Mouse (Mus musculus) liver, embryonic 16.5 days (tissue): ENCODE data around the gene 4930404N11Rik. TPM values are rescaled to one million over a fixed set of nuclear protein-coding genes. Genes with fewer than 3 reads are reported as not detected.

Source experiments
- ATAC-seq: fragments of 200-750 bp; cut with Nextera tagmentation; 2 replicates; pipeline ENCODE4 v1.8.0; 2017; ENCODE audit warnings: low read depth, mild to moderate bottlenecking, moderate number of reproducible peaks, moderate library complexity
- H3K27ac ChIP-seq: fragments of 300-500 bp; sonication (generic); 2 replicates; pipeline ENCODE4 v1.5.1; 2014; ENCODE audit warnings: mild to moderate bottlenecking, low read length
- H3K27me3 ChIP-seq: fragments of 300-500 bp; sonication (generic); 2 replicates; pipeline ENCODE4 v1.6.1; 2014; ENCODE audit warnings: low read depth, low read length, mixed read lengths; ENCODE audit not compliant: control insufficient read depth, insufficient read depth
- H3K36me3 ChIP-seq: fragments of 300-500 bp; sonication (generic); 2 replicates; pipeline ENCODE4 v1.6.1; 2014; ENCODE audit warnings: mild to moderate bottlenecking; ENCODE audit not compliant: control insufficient read depth, insufficient read depth
- H3K4me1 ChIP-seq: fragments of 300-500 bp; sonication (generic); 2 replicates; pipeline ENCODE4 v1.6.1; 2014; ENCODE audit warnings: low read depth, low read length, mixed read lengths; ENCODE audit not compliant: control insufficient read depth
- H3K4me2 ChIP-seq: fragments of 300-500 bp; sonication (generic); 2 replicates; pipeline ENCODE4 v1.6.1; 2014; ENCODE audit warnings: low read depth, low read length, mixed read lengths
- H3K4me3 ChIP-seq: fragments of 300-500 bp; sonication (generic); 2 replicates; pipeline ENCODE4 v1.5.1; 2014; ENCODE audit warnings: low read depth, mild to moderate bottlenecking, low read length
- H3K9ac ChIP-seq: fragments of 300-500 bp; sonication (generic); 2 replicates; pipeline ENCODE4 v1.6.1; 2014; ENCODE audit warnings: low read depth, low read length
- H3K9me3 ChIP-seq: fragments of 300-500 bp; sonication (generic); replicated peaks from 2 replicates; pipeline ENCODE4 v1.6.1; 2016; ENCODE audit warnings: low read length; ENCODE audit not compliant: control insufficient read depth
- WGBS: fragments of 180-500 bp; shearing (Covaris S2); extraction: QIAGEN DNeasy Blood & Tissue Kit; methylation state at CpG from one replicate; pipeline ENCODE4 v1.1.7; 2014; ENCODE audit not compliant: insufficient replicate concordance; 5-methylcytosine and 5-hydroxymethylcytosine counted together
- polyA plus RNA-seq: library from polyadenylated mRNA; unstranded; fragments of >200 nt; fragmentation: Nextera tagmentation; extraction: Ambion mirVana; gene quantifications from 2 replicates; pipeline ENCODE4 v1.2.1, GENCODE M21; 2015

The 4930404N11Rik gene
- polyA plus RNA-seq, 1 experiment from 2014 or later: 2.5 TPM

DNA sequence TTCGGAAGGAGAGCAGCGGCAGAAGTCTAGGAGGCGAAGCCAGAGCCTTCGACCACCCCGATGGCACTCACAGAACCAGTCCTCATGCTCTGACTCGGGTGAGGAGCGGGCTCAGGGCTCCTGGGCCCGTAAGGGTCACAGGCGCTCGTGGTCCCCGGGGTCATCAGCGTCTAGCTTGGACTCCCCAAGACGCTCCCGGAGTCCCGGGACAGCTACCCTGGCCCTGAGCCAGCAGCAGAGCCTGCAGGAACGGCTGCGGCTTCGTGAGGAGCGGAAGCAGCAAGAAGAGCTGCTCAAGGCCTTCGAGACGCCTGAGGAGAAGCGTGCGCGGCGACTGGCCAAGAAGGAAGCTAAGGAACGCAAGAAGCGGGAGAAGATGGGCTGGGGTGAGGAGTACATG is 43.2 kb downstream of the 4930404N11Rik start:
- peak overlapping the region; percentile 88; the same call in 1 of the 2 replicates for H3K9ac ChIP-seq
- no peaks in the 10 kb centered on the region for H3K27me3 ChIP-seq
- peaks cover 52% of the 10 kb centered on the region for H3K36me3 ChIP-seq
- WGBS: 90% methylated on average over 27 of the region's 27 CpGs
- H3K4me2 ChIP-seq: peak overlapping the region; percentile 89
- peak overlapping the region; percentile 78 for H3K4me3 ChIP-seq
- no peak for ATAC-seq
- no peak overlapping the region; the same call in 1 of the 2 replicates for H3K27ac ChIP-seq
- H3K4me1 ChIP-seq: peaks cover 40% of the 10 kb centered on the region
- no peaks in the 10 kb centered on the region for H3K9me3 ChIP-seq

GRCm38 (mm10) chr10:81321436-81321835 is 44.2 kb downstream of the 4930404N11Rik start:
- Histone ChIP-seq H3K36me3 (peaks cover 44% of the 10 kb centered on the region), H3K9me3 (no peaks in the 10 kb centered on the region), H3K4me2 (peak overlapping the region; percentile 89), H3K9ac (peak overlapping the region; percentile 88), H3K4me3 (peak overlapping the region; percentile 78), H3K27me3 (no peaks in the 10 kb centered on the region), H3K27ac (peak overlapping the region; percentile 92), H3K4me1 (peaks cover 46% of the 10 kb centered on the region)
- ATAC-seq: no peak
- 2% methylated on average over 20 of the region's 20 CpGs for WGBS

- H3K36me3 ChIP-seq: peaks cover 41% of the 10 kb centered on the region
- H3K9ac ChIP-seq: peak within 1 kb of the TSS; percentile 88
- ATAC-seq: peak; percentile 86
- WGBS: under 1% methylated on average over 68 of the region's 68 CpGs
- no peaks in the 10 kb centered on the region for H3K9me3 ChIP-seq
- H3K4me2 ChIP-seq: peak within 1 kb of the TSS; percentile 89
- no peaks in the 10 kb centered on the region for H3K27me3 ChIP-seq
- H3K27ac ChIP-seq: peak within 1 kb of the TSS; percentile 92
- peak within 1 kb of the TSS; percentile 78 for H3K4me3 ChIP-seq
- peaks cover 46% of the 10 kb centered on the region for H3K4me1 ChIP-seq
These were observed 44.9 kb downstream of the 4930404N11Rik start, which contains the start of gene Cactin for GRCm38 (mm10) chr10:81320550-81321347. Gene Cactin (plus strand): TSS chr10:81321103.

- Histone ChIP-seq H3K9ac (peak overlapping the region; percentile 62), H3K27me3 (no peaks in the 10 kb centered on the region), H3K9me3 (no peaks in the 10 kb centered on the region), H3K4me3 (peak overlapping the region; percentile 78), H3K27ac (peak overlapping the region; percentile 92), H3K36me3 (peaks cover 33% of the 10 kb centered on the region), H3K4me1 (peaks cover 46% of the 10 kb centered on the region), H3K4me2 (peak overlapping the region; percentile 89)
- 1% methylated on average over 38 of the region's 38 CpGs for WGBS
- no peak for ATAC-seq
These were observed 45.7 kb downstream of the 4930404N11Rik start for GRCm38 (mm10) chr10:81319741-81320549.

- no peaks in the 10 kb centered on the region for H3K9me3 ChIP-seq
- peak overlapping the region; percentile 78 for H3K4me3 ChIP-seq
- H3K27ac ChIP-seq: peak overlapping the region; percentile 92
- H3K36me3 ChIP-seq: peaks cover 26% of the 10 kb centered on the region
- no peaks in the 10 kb centered on the region for H3K27me3 ChIP-seq
- H3K4me2 ChIP-seq: peak overlapping the region; percentile 89
- 39% methylated on average over 8 of the region's 8 CpGs for WGBS
- peaks cover 46% of the 10 kb centered on the region for H3K4me1 ChIP-seq
- no peak for ATAC-seq
- peak overlapping the region; percentile 62 for H3K9ac ChIP-seq
These were observed 46.3 kb downstream of the 4930404N11Rik start for GRCm38 (mm10) chr10:81319330-81319699.

DNA sequence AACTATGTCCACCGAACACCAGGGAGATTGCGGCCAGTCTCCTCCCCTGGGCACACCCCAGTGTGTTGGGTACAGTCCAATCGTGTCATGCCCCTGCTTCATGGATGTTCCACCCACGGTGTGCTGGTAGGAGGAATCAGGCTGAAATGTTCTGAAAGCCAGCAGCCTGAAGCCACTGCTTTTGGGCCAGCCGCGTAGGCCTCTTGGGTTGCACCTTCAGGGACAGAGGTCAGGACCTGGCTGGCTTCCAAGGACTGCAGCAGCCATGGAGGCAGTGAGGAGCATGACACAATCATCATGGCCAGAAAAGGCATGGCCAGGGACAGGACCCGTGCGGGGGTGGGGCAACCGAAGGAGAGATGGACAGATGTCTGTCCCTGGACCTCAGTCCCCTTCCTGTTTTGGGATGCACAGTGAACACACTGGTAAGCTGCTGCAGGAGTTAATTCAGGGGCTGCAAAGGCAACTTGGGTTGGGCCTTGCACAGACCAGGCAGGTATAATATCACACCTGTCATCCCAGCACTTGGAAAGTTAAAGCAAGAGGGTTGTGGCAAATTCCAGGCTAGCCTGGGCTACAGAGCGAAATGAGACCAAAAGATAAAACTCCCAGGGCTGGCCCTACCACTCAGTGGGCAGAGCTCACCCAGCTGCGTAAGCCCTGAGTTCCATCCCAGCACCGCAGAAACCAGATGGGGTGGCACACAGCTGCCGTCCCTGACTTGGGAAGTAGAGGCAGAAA is 46.9 kb downstream of the 4930404N11Rik start:
- no peak overlapping the region for H3K4me2 ChIP-seq
- peaks cover 46% of the 10 kb centered on the region for H3K4me1 ChIP-seq
- no peak overlapping the region for H3K27ac ChIP-seq
- no peak for ATAC-seq
- no peaks in the 10 kb centered on the region for H3K27me3 ChIP-seq
- H3K36me3 ChIP-seq: peaks cover 21% of the 10 kb centered on the region
- no peak overlapping the region; the same call in 1 of the 2 replicates for H3K9ac ChIP-seq
- H3K4me3 ChIP-seq: no peak overlapping the region
- 79% methylated on average over 13 of the region's 13 CpGs for WGBS
- no peaks in the 10 kb centered on the region for H3K9me3 ChIP-seq

DNA sequence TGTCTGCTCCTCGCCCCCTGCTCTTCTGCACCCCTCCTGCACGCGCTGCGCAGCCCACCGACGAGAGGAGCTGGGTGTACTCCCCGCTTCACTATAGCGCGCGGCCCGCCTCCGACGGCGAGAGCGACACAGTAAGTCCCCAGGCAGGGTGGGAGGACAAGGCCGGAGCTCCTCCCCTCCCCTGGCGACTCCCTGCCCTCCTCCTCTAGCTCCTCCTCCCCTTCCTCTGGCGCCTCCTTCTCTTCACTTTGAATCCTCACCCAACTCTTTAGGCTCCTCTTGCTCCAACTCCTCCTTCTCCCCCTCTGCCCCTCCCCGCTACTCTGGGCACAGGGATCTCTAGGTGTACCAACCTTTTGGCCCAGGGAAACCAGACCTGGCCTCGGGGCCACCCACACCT is 48.3 kb downstream of the 4930404N11Rik start:
- Histone ChIP-seq H3K27ac (no peak overlapping the region), H3K9ac (peak overlapping the region; percentile 35), H3K27me3 (no peaks in the 10 kb centered on the region), H3K36me3 (peaks cover 12% of the 10 kb centered on the region; the same call in 1 of the 2 replicates), H3K4me2 (peak overlapping the region; percentile 55), H3K9me3 (no peaks in the 10 kb centered on the region), H3K4me3 (peak overlapping the region; percentile 30), H3K4me1 (peaks cover 42% of the 10 kb centered on the region)
- no peak for ATAC-seq
- WGBS: 22% methylated on average over 20 of the region's 20 CpGs

- no peak for ATAC-seq
- Histone ChIP-seq H3K4me2 (peak overlapping the region; percentile 55; the same call in 1 of the 2 replicates), H3K9ac (peak overlapping the region; percentile 35), H3K36me3 (peaks cover 9% of the 10 kb centered on the region; the same call in 1 of the 2 replicates), H3K4me3 (peak overlapping the region; percentile 30), H3K9me3 (no peaks in the 10 kb centered on the region), H3K27ac (no peak overlapping the region), H3K4me1 (peaks cover 35% of the 10 kb centered on the region), H3K27me3 (no peaks in the 10 kb centered on the region)
- WGBS: 64% methylated on average over 16 of the region's 16 CpGs
These were observed 49.1 kb downstream of the 4930404N11Rik start for GRCm38 (mm10) chr10:81316338-81317060.
